Mouse (Mus musculus) induced T-regulatory cell, adult 2 months (primary cell): ENCODE data around the gene Adcy4.

Experiments used
- DNase-seq: peaks from one replicate; pipeline ENCODE4 v3.0.0-alpha.2; 2012; ENCODE audit warnings: low read depth

Adcy4 gene

GRCm38 (mm10) chr14:55788256-55789050, 4.6 kb upstream of the Adcy4 start, which contains the start of gene Ripk3:
Gene Ripk3 (minus strand): TSS chr14:55788865.
- peak; percentile 92 for DNase-seq

DNA sequence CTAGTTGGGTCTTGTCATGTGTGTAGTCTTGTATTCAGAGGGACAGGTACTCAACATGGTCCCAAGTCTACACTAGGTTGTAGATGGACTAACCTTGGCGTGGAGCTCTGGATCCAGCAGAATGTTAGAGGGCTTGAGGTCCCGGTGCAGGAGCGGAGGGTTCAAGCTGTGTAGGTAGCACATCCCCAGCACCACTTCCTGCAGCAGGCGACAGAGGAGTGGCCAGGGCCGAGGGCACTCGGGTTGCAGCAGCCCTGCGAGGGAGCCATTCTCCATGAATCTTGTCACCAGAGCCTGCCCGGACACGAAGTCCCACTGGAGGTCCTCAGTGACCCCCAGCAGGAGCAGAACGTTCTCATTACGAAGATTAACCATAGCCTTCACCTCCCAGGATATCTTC, 3.8 kb upstream of the Adcy4 start:
- DNase-seq, result no peak

DNA sequence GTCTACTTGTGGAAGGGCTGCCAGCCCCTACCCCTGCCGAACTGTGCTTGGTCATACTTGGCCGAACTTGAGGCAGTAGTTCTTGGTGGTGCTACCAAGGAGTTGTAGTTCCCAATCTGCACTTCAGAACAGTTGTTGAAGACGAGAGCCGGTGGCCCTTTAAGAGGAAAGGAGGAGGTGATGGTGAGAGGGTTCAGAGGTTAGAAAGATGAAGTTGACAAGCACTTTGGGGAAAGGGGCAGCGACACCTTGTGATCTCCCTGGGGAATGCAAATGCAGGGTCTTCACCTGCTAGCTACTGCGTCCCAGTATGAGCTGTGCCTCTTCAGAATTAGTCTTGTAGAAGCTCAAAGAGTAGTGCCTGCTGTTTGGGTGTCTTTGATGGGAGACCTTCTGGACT, 1.3 kb upstream of the Adcy4 start:
- DNase-seq, result no peak

GRCm38 (mm10) chr14:55783171-55783957, 531 bp downstream of the Adcy4 start:
- no peak for DNase-seq

DNA sequence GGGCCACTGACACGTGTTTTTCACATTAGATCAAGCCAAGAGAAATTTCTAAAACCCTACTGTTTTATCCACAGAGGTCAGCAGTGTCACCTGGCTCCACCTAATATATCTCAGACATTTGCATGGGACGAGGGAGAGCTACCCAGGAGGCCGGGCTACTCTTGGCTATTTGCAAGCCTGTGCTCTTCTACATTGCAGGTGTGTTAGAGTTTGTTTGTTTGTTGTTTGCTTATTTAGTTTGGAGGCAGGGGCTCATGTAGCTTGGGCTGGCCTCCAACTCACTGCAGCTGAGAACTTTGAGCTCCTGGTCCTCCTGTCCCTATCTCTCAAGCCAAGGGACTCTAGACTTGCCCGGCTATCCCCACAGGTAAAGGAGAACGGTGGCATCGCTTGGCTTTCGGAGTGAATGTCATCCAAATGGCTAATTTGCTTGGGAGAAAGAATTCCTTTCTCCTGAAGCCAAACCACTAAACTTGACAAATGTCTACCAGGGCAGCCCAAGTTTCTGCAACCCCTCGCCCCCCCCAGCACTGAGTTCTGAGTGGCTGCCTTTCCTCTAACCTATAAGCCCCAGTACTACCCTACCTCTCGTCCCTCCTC, 1.4 kb downstream of the Adcy4 start:
- DNase-seq, result no peak

DNA sequence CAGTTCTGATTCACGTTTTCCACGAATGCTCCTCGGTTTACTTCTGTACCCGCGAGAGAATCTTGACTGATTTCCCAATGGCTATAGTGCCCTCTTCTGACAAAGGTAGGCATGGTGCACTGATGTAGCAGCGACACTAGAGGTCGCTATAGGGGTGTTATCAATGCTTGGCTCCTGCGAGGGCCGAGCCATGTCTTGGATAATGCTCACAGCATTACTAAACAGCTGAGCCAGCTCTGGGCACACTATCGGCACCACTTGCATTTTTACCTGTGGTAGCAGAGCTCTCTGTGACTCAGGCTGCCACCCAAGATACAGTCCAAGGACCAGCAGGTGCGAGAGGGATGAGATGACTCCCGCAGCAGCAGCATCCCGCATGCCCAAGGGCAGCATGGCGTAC, 2.6 kb downstream of the Adcy4 start:
- peak; percentile 82 for DNase-seq

DNA sequence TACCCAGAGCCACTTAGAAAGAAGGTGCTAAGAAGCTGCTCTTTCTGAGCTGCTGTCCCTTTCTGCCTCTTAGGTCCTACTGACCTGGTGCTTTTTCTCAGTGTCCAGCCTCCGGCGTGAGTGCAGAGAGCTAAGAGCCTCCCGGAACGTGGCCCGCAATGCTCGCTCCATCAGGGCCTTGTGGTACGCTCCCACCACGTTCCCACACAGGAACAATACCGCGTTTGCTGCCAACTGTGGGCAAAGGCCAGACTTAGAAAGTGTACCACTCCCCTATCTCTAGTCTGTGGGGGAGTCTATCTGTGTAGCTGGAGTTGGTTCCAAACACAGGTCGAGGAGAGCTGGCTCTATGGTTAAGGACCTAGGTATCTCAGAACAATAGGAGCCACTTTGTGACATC, 3.2 kb downstream of the Adcy4 start:
- no peak for DNase-seq

GRCm38 (mm10) chr14:55779656-55780055, 4.2 kb downstream of the Adcy4 start:
- DNase-seq, result no peak

GRCm38 (mm10) chr14:55778686-55779085, 5.2 kb downstream of the Adcy4 start:
- no peak for DNase-seq

- no peak for DNase-seq
These were observed 6.1 kb downstream of the Adcy4 start for GRCm38 (mm10) chr14:55777806-55778205.

DNA sequence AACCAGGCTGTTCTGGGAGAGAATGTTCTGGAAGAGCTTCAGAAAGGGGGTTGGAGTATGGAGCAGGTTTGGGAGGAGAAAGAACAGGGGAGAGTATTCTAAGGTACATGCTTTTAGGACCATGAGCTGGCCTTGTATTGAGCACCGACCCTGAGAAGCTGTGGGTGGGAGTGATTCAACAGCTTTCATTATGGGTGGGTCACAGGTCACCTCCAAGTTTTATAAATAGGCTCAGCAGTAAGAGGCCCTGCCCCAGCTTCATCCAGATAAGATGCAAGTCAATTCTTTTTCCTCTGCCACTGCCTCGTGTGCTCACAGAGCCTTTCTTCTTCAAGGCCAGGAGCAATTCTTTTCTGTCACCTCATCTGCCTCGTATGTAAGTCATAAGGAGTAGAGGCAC, 6.7 kb downstream of the Adcy4 start:
- DNase-seq, result no peak

GRCm38 (mm10) chr14:55776711-55777110, 7.2 kb downstream of the Adcy4 start:
- no peak for DNase-seq

DNA sequence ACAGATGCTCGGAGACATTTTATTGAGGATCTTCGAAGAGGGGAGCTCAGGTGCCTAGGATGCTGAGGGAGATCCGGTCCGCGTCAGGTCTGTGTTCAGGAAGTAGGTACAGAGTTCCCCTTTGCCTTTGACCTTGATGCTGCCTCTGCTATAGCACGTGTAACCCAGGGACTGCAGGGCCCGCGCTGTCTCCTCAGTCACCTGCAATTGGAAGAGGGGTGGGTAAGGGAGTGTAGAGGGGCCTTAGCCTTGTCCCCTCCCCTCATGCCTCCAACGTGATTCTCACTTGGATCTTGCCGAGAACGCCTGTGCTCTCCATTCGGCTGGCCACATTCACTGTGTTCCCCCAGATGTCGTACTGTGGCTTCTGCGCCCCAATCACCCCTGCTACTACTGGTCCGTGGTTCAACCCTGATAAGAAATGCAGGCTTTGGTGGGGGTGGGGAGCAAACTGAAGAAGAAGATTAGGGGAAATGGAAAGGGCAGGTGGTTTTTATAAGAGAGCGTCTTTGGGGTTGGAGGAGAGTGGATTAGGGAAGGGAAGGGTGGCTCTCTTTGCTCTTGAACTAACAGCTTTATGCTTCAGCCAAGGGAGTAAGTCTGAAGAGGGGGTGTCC, 14.7 kb downstream of the Adcy4 start:
- peak; percentile 12 for DNase-seq

- no peak for DNase-seq
These were observed 15.3 kb downstream of the Adcy4 start for GRCm38 (mm10) chr14:55768555-55768954.

- DNase-seq, result peak; percentile 63
These were observed 16.1 kb downstream of the Adcy4 start for GRCm38 (mm10) chr14:55767519-55768414.

- DNase-seq, result peak; percentile 52
These were observed 18.2 kb downstream of the Adcy4 start, which contains the start of gene Ltb4r1 for GRCm38 (mm10) chr14:55765696-55766095. Gene Ltb4r1 (plus strand): TSS chr14:55765962.

DNA sequence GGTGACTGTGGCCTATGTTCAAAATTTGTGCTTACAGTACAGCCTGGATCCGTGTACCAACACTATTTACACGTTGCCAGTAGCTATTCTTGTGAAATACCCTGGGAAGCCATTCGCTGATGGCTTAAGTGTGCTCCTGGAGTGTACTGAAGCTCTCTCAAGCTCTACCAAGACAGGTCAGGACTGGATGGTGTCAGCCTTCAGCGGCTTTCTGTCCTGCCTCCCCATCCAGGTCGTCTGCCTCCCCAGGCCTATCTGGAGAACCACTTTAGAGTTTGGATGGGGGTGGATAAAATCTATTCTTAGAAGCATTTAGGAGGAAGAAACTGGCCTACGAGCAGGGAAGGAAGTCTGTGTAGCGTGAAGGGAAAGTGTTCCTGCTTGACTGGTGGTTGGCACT, 20.7 kb downstream of the Adcy4 start:
- DNase-seq, result no peak

- DNase-seq, result peak; percentile 51
These were observed 21.7 kb downstream of the Adcy4 start for GRCm38 (mm10) chr14:55762001-55762821.

- DNase-seq, result no peak
These were observed 22.7 kb downstream of the Adcy4 start, which contains the start of gene Ltb4r2 for GRCm38 (mm10) chr14:55761163-55761562. Gene Ltb4r2 (plus strand): TSS chr14:55761428.

DNA sequence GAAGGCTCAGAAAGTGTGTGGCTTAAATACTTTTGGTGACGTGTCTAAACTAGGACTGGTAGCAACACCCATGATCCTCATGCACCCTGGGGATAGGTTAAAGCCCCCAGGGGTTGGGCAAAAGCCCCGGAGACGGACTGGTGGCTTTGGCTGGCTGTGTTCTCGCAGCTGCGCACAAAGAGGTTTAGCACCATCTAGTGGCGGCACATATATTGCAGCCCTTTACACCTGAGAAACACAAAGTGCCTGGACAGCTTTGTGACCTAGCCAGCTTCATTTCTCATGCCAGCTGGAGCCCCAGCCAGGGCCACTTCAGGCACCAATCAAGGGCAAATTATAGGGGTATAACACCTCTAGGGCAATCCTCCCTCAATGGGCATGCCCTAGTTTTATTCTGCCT, 23.7 kb downstream of the Adcy4 start:
- peak; percentile 92 for DNase-seq
